Mouse (Mus musculus) brain, embryonic 14.5 days (tissue): ENCODE measurements around the gene Gpr157. TPM values are rescaled to one million over a fixed set of nuclear protein-coding genes. Genes with fewer than 3 reads are reported as not detected.
A peak's percentile ranks its signal among the peaks of the same experiment; 100 is the strongest.

Experiments
- DNase-seq: peaks from one replicate; pipeline ENCODE4 v3.0.0-alpha.2; 2011; ENCODE audit warnings: low read depth
- CTCF ChIP-seq: fragments of 200-500 bp; IDR thresholded peaks from 2 replicates; pipeline ENCODE4 v1.5.1; 2012; ENCODE audit warnings: inconsistent platforms, mild to moderate bottlenecking, moderate library complexity, borderline replicate concordance; ENCODE audit not compliant: insufficient read depth, insufficient read length; ENCODE audit errors: extremely low read depth
- POLR2A ChIP-seq: fragments of 200-500 bp; IDR thresholded peaks from 2 replicates; pipeline ENCODE4 v1.6.1; 2012; ENCODE audit warnings: mild to moderate bottlenecking, inconsistent platforms, borderline replicate concordance; ENCODE audit not compliant: poor library complexity, insufficient read depth, insufficient read length, severe bottlenecking; ENCODE audit errors: extremely low read depth
- polyA plus RNA-seq: library from polyadenylated mRNA; depleted of rRNA; stranded (reverse); fragments of >200 nt; gene quantifications from 2 replicates; pipeline ENCODE4 v1.2.3, GENCODE M21; 2012

Gpr157 gene
- polyA plus RNA-seq, 1 experiment = 1.2 TPM

DNA sequence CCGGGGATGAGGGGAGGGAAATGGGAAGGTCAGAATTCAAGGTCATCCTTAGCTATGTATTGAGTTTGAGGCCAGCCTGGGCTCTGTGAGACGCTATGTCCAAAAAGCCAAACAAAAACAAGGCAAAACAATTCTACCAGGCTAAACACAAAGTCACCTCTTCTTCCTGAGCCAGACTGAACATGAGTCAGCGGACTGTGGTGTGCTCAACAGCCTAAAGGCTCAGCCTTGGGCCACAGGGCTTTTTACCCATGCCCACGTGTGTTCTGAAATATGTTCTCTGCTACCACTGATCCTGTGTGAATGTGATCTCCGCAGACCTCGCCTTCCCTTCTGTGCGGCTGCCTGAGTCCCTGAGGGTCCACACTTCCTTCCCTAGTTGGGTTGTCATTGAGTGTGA lies 31.0 kb upstream of the Gpr157 start:
- TF ChIP-seq POLR2A (no peak), CTCF (no peak)
- no peak for DNase-seq

DNA sequence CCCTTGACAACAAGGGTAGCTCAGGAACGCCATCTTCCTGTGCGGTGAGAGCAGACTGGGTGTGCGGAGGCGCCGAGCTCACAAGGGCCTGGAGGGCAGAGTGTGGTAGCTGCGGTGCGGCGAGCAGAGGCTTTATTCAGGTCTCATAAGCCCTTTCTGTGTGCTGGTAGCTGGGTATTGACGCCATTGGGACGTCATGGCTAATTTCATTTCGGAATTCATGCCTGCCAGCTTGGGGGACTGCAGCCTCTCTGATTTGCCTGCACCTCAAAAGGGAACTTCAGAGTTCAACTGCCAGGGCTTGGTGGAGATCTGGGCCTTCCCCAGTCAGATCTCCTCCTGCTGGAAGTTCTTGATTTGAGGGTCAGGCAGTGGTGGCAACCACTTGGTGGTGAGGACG lies 29.4 kb upstream of the Gpr157 start:
- TF ChIP-seq POLR2A = no peak
- no peak for TF ChIP-seq CTCF
- no peak for DNase-seq

DNA sequence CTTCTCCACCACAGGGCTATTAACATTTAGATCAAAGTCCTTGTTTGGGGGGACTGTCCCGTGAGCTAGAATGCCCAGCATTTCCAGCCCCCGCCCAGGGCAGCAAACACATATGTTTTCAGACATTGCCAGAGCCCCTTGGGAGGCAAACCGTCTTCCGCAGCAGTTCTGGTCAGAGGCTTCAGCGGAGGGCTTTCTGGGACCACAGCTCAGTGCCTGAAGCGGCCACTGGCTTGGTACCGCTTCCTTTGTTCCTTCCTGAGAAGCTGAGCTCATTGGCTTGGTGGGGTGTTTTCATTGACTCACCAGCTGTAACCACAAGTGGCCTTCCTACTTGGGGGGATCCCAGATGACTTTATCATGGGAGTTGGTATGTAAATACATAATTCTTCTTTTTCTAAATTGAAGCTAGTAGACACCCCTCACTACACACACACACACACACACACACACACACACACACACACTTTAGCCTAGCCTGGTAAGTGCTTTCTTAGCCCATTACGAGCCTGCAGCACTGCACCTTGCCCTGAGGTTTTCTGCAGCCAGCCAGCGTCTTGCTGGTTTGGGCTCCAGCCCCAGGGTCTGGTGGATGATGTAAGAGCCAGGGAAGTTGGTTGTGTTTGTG lies 27.2 kb upstream of the Gpr157 start:
- TF ChIP-seq CTCF = no peak
- TF ChIP-seq POLR2A = no peak
- DNase-seq = no peak

DNA sequence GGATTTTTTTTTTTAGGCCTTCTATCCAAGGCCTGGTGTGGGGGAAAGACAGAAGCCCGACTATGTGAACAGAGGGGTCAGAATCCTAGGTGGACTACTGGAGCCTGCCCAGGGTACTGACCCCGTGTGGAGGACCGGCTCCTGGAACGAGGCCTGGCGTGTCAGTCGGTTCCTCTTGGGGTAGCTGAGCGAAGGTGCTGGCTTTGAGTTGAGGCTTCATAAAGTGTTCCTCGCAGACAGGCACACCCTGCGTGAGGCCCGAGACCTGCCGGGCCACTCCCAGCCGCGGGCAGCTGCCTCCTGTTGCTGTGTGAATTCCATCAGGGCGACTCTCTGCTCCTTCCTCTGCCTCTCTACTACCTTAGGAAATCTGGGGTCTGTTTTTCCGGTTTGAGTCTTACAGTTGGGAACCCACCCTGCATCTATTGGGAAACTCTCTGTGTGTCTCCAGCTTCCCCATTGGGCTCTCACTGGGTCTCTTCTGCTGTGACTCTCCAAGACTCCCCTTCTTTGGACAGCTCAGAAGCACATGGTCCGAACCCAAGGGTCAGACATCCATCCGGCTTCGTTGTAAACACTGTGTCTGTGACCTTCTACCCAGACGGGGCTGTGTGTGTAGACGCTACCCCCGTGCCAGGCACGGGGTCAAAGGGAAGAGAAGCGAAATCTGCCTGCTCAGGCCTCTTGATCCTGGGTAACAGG lies 26.5 kb upstream of the Gpr157 start:
- DNase-seq = no peak
- no peak for TF ChIP-seq CTCF
- no peak for TF ChIP-seq POLR2A

DNA sequence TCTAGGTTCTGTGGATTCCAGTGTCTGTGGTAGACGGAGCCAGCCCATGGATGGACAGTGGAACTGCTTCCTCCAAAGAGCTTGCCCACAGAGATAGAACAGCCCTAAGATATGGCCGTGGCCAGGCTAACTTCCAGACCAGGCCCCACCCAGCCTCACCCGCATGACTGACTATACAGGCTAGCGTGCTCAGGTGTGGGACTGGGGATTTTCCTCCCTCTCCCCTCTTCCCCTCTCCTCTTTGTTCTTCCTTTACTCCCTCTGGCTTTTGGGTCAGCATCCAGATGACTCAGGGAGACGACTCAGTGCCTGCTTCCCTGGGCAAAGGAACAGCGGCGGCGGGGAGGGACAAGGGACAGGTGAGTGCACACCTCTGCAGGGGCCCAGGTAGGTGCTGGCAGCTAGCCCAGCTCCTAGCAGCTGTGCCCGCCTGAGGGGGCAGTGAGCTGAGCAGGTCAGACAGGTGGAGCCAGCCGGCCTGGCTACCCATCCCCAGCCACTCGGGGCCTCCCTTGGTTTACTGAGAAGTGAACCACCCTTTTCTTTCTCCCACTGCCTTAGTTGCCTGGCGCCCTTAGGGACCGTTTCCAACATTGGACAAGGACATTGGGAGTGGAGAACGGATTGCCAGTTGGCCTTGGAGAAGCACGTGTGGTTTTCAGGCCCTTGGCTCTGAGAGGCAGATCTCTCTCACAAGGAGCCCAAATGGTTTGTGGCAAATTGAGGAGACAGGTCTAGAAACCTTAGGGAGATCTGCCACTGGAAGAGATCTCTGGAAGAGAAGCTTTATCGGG lies 25.5 kb upstream of the Gpr157 start:
- no peak for TF ChIP-seq CTCF
- no peak for TF ChIP-seq POLR2A

DNA sequence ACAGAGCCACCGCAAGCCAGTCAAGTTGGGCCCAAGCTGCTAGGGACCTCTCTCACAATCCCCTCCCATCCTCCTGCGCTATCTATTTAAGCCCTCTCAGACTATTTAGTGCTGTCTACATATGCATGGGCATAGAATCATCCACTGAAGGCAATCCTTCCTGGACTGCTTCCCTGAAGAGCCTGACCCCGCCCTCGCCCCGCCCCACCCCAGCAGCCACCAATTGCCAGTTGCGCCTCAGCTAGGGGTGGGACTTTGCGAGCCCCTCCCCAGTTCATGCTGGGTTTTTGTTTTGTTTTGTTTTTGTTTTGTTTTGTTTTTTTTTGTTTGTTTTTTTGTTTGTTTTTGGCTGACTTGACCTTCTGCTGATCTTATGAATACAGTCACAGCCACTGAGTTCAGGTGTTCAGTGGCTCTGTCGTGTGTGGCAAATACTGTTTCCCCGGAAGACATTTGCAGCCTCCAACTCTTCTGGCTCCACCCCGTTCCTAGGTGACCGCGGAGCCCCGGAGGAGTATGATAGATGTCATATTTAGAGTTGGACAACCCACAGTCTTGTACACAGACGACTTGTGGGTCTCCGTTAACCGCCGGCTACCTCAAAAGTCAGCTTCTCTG lies 20.4 kb upstream of the Gpr157 start:
- TF ChIP-seq POLR2A (no peak), CTCF (no peak)
- no peak for DNase-seq

More for the DNA sequence above, 25.5 kb upstream of the Gpr157 start:
- DNase-seq = no peak

DNA sequence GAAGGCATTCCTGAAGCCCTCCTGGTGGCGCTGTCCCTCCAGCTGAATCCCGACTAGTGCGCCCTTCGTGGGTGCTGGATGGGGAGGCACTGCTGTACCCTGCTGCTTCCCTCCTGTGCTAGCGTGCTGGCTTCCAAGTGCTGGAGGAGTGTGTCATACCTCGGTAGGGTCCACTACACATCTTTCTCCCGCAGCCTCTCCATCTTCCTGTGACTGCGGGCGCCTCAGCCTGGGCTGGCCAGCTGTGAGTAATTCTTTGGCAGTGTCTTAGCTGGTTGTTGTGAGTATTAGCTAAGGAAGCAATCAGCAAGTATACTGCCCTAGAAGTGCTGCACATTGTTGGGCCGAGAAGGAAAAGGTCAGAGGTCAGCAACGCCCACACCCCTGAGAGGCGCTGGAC lies 18.9 kb upstream of the Gpr157 start:
- TF ChIP-seq POLR2A = no peak
- no peak for TF ChIP-seq CTCF
- DNase-seq = no peak

DNA sequence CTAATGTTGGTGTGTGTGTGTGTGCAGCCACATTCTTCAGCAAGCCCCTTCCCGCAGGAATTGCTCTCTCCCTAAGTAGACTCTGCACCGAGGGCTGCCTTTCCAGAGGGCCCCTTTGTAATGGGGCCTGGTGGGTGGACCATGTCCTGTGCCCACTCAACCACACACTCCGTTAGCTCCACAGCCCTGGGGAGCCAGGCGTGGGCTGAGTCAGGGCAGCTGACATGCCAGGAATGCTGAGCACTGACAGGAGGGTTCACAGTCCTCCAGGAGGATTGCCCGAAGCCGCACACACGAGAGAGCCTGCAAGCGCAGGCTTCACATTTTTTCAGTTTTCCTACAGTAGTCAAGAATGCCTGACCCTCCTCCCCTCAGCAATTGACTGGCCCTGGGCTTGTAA lies 17.0 kb upstream of the Gpr157 start:
- no peak for TF ChIP-seq CTCF
- no peak for TF ChIP-seq POLR2A

DNA sequence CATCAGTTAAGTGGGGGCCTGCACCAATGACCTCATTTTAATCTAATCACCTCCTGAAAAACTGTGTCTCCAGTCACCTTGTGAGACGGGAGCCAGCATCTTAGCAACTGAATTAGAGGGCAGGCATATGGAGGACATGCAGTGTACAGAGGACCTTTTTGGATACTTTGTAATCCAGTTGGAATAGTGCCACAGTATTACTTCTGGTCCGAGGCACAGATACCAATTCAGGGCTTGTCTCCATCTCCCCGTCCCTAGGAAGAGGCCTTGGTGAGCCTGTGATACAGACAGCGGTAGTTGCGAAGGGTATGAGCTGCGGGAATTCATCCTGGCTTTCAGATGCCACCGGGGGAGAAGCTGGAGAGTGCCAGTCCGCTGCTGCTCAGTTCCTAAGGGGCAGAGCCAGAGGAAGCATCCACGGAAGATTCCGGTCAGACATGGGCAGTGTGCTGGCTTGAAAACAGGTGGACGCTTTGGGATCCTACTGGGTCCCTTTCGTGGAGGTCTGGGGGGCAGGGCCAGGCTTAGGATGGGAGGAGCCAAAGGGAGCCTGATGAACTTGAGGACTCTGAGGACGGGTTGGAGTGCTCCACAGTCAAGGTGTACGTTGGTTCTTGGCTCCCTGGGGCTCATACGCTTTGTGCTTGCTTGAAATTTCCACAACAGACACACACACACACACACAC lies 14.6 kb upstream of the Gpr157 start:
- DNase-seq = no peak
- no peak for TF ChIP-seq POLR2A
- TF ChIP-seq CTCF = no peak

More for the DNA sequence above, 17.0 kb upstream of the Gpr157 start:
- no peak for DNase-seq

DNA sequence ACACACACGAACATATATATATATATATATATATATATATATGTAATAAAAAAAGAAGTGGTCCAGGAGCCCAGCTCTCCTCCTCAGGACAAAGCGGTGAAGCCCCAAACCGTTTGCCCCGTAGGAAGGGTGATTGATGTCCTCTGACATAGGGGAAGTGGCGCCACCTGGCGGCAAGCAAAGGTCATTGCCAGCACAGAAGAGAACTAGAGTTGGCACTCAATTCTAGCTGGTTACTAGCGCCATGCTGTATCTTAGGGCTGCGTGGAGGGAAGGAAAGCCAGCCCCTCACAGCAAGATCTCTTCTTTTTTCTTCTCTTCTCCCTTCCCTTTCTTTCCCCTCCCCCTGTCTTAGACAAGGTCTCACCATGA lies 14.1 kb upstream of the Gpr157 start:
- TF ChIP-seq POLR2A (no peak), CTCF (peak; percentile 83)
- DNase-seq = peak; percentile 56

DNA sequence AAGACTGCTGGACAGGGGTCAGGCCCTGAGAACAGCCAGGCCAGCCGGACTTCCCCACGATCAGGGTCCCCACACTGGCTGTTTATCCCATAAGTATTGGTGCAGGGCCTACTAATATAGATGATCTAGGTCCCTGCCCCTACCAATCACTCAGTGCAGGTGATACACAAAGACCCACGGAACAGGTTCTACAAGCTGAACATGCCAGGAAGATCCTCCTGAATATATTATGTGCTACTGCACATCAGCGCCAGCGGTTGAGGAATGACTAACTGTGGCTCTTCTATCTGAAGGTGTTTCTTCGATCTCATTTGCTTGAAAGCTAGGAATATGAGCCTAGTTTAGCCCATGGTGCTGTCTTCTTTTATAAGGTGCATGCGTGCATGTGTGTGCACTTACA lies 11.8 kb upstream of the Gpr157 start:
- TF ChIP-seq CTCF = no peak
- TF ChIP-seq POLR2A = no peak
- DNase-seq = no peak

DNA sequence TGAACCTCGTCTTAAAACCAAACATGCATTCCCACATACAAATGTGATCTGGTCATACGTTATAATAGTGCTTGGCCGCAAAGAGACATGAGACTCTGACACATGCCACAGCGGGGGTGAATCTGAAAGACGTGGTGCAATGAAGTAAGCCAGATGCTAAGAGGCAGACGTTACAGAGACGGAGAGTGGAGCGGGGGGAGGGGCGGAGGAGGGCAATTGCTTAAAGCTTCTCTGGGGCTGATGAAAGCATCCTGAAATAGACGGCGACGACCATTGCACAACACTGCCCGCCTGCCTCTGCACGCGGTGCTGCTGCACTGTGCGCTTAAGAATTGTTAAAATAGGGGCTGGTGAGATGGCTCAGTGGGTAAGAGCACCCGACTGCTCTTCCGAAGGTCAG lies 11.0 kb upstream of the Gpr157 start:
- no peak for DNase-seq
- no peak for TF ChIP-seq CTCF
- no peak for TF ChIP-seq POLR2A
